Mouse (Mus musculus) R1 (cell line): ENCODE results near the gene Nup88.
A peak's percentile ranks its signal among the peaks of the same experiment; 100 is the strongest.

Experiments used
- DNase-seq: peaks from one replicate; pipeline ENCODE4 v3.0.0-alpha.2; 2018; ENCODE audit warnings: low read depth, low spot score

The Nup88 gene

GRCm38 (mm10) chr11:70970560-70971540, 1.1 kb upstream of the Nup88 start:
- DNase-seq = peak; percentile 81

GRCm38 (mm10) chr11:70969271-70969794, 440 bp downstream of the Nup88 start:
- DNase-seq = peak; percentile 78

- peak; percentile 90 for DNase-seq
These were observed 5.4 kb downstream of the Nup88 start for GRCm38 (mm10) chr11:70964222-70964907.

GRCm38 (mm10) chr11:70960786-70961554, 8.8 kb downstream of the Nup88 start:
- DNase-seq = peak; percentile 85

- DNase-seq = peak; percentile 60
These were observed 15.1 kb downstream of the Nup88 start for GRCm38 (mm10) chr11:70954711-70955110.

- DNase-seq = no peak
These were observed 24.6 kb downstream of the Nup88 start for GRCm38 (mm10) chr11:70944935-70945817.

GRCm38 (mm10) chr11:70943651-70944050, 26.1 kb downstream of the Nup88 start:
- DNase-seq = no peak

GRCm38 (mm10) chr11:70942596-70942995, 27.2 kb downstream of the Nup88 start:
- peak; percentile 44 for DNase-seq

GRCm38 (mm10) chr11:70935316-70935715, 34.5 kb downstream of the Nup88 start:
- peak; percentile 76 for DNase-seq

- DNase-seq = no peak
These were observed 38.3 kb downstream of the Nup88 start for GRCm38 (mm10) chr11:70931461-70931860.

- DNase-seq = no peak
These were observed 50.2 kb downstream of the Nup88 start for GRCm38 (mm10) chr11:70919524-70919923.

- no peak for DNase-seq
These were observed 51.9 kb downstream of the Nup88 start for GRCm38 (mm10) chr11:70917896-70918295.

GRCm38 (mm10) chr11:70911920-70912319, 57.9 kb downstream of the Nup88 start:
- DNase-seq = no peak

GRCm38 (mm10) chr11:70911323-70911722, 58.5 kb downstream of the Nup88 start:
- no peak for DNase-seq

GRCm38 (mm10) chr11:70906681-70907080, 63.1 kb downstream of the Nup88 start:
- no peak for DNase-seq

GRCm38 (mm10) chr11:70898182-70898581, 71.6 kb downstream of the Nup88 start:
- DNase-seq = peak; percentile 10

GRCm38 (mm10) chr11:70897680-70898079, 72.1 kb downstream of the Nup88 start:
- DNase-seq = no peak
